Mouse (Mus musculus) ES-CJ7 (cell line): ENCODE measurements at regions not wholly inside any gene's neighbourhood (a gene's known extent, or its start where the extent isn't known, plus 50 kb on each side); places are given as distances from the start of the nearest gene placed in this dataset.

ENCODE experiments used
- DNase-seq: peaks from one replicate; pipeline ENCODE4 v3.0.0; 2011; ENCODE audit warnings: low read depth, low spot score

GRCm38 (mm10) chr13:15283065-15283464, 180.0 kb upstream of the Gli3 start:
- DNase-seq = peak; percentile 4

- DNase-seq = no peak
Measured at GRCm38 (mm10) chr13:15298457-15298856, 164.6 kb upstream of the Gli3 start.

GRCm38 (mm10) chr13:15325413-15325812, 137.6 kb upstream of the Gli3 start:
- no peak for DNase-seq

GRCm38 (mm10) chr13:15326146-15326545, 136.9 kb upstream of the Gli3 start:
- no peak for DNase-seq

GRCm38 (mm10) chr13:15329561-15329960, 133.5 kb upstream of the Gli3 start:
- peak; percentile 42 for DNase-seq

- DNase-seq = no peak
Measured at GRCm38 (mm10) chr13:15343474-15343873, 119.6 kb upstream of the Gli3 start.

GRCm38 (mm10) chr13:15346866-15347265, 116.2 kb upstream of the Gli3 start:
- DNase-seq = no peak

GRCm38 (mm10) chr13:15366437-15366836, 96.6 kb upstream of the Gli3 start:
- DNase-seq = no peak

- DNase-seq = no peak
Measured at GRCm38 (mm10) chr13:15380081-15380480, 83.0 kb upstream of the Gli3 start.

GRCm38 (mm10) chr13:15395249-15395648, 67.8 kb upstream of the Gli3 start:
- DNase-seq = peak; percentile 93

- peak; percentile 9 for DNase-seq
Measured at GRCm38 (mm10) chr13:15395694-15396093, 67.3 kb upstream of the Gli3 start.

- no peak for DNase-seq
Measured at GRCm38 (mm10) chr13:15398677-15399076, 64.4 kb upstream of the Gli3 start.
